Mouse (Mus musculus) T-helper 17 cell (primary cell): Measurements from ENCODE around the gene D630003M21Rik.

Experiments used
- in situ Hi-C, 2 experiments: fragments of 300-600 bp; cut with MboI, MseI; formaldehyde crosslinking; loops; 1 replicate in 1 of 2; 2 replicates in 1 of 2; pipeline ENCODE4 v1.15.1; 2025; ENCODE audit warnings: high pct_unique_total_duplicates in 2 of 2

D630003M21Rik gene

GRCm38 (mm10) chr2:158204114-158204513, 24.9 kb downstream of the D630003M21Rik start:
- in situ Hi-C loops, result loop anchor here (10.0 kb wide), 3 partner anchors 51 to 299 kb away; partner anchors contain the start of gene Bpi (in 1 of the 2)

- in situ Hi-C loops, result loop anchor here (10.0 kb wide), 3 partner anchors 51 to 299 kb away; partner anchors contain the start of gene Bpi (in 1 of the 2)
Measured at GRCm38 (mm10) chr2:158203686-158204085, 25.3 kb downstream of the D630003M21Rik start.

GRCm38 (mm10) chr2:158199281-158199680, 29.7 kb downstream of the D630003M21Rik start:
- in situ Hi-C loops, result no loop called here

- in situ Hi-C loops, result no loop called here
Measured at GRCm38 (mm10) chr2:158198861-158199260, 30.2 kb downstream of the D630003M21Rik start.

GRCm38 (mm10) chr2:158197971-158198370, 31.1 kb downstream of the D630003M21Rik start:
- in situ Hi-C loops, result no loop called here

- in situ Hi-C loops, result loop anchor here in 1 of 2 experiments (5.0 kb wide), 1 partner anchor 53 kb away; no protein-coding TSS in a partner anchor
Measured at GRCm38 (mm10) chr2:158194945-158195640, 33.9 kb downstream of the D630003M21Rik start.

DNA sequence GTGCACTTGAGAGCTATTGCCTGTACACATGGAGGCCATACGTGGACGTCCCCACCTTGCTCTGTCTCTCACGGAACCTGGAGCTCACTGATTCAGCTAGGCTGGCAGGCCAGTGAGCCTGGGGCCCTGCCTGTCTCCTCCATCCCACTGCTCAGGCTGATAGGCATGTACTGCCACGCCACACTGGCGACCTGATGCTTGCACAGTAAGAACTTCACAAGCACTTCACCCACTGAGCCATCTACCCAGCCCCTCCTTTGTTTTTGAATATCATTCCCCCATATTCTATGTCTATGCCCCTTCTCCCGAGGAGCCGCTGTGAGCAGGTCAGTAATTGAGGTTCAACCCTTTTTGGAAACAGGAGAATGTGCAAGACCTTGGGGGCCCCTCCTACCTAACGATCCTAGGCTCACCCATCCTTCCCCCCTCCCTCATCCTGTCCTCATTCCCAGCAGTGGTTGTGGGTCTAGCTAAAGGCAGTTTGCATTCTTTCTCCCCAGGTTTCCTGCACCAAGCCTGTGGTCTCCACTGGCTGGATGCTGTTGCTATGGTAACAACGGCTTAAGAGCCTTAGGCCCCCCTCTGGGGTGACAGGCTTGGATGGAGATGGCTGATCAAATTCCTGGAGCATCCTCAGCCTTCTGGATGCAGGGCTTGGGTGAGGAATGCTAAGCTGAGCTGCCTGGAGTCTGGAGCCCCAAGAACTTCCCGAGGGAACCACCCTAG, 35.2 kb downstream of the D630003M21Rik start:
- in situ Hi-C loops, result loop anchor here in 1 of 2 experiments (5.0 kb wide), 1 partner anchor 51 kb away; no protein-coding TSS in a partner anchor

DNA sequence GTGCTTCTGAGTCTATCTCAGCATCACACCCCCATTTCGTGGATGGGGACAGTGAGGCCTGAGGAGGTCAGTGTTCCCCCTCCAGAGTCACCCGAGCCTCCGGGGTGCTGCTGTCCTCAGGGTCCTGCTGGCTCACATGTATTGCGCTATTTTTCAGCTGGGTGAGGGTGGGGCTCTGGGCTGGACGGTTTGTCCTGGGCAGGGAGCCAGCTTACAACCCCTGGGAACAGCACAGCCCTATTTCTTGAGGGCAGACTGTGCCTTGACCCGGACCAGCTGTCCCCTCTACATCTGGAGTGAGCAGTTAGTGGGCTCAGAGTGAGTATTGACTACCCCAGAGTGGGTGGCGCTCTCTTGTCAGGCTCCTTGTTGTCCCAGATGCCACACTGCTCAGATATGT, 37.9 kb downstream of the D630003M21Rik start:
- in situ Hi-C loops, result loop anchor here in 1 of 2 experiments (5.0 kb wide), 1 partner anchor 49 kb away; no protein-coding TSS in a partner anchor

DNA sequence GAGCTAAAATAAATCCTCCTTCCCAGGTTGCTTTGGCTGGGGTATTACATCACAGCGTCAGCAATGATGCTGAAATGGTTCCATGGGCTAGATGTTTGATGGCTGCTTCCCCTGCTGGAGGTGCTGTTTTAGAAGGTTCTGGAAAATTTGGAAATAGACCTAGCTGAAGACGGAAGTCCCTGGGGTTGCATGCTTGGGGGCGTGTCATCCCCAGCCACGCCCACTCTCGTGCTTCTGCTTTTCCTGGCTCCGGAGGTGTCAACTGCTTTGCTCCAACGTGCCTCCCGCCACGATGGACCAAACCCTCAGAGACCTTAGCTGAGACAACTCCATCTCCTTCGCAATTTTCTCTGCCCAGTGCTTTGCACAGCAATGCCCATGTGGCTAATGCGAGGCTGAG, 39.6 kb downstream of the D630003M21Rik start:
- in situ Hi-C loops, result no loop called here

GRCm38 (mm10) chr2:158186206-158186871, 42.7 kb downstream of the D630003M21Rik start:
- in situ Hi-C loops, result no loop called here

GRCm38 (mm10) chr2:158183266-158183665, 45.8 kb downstream of the D630003M21Rik start:
- in situ Hi-C loops, result no loop called here

DNA sequence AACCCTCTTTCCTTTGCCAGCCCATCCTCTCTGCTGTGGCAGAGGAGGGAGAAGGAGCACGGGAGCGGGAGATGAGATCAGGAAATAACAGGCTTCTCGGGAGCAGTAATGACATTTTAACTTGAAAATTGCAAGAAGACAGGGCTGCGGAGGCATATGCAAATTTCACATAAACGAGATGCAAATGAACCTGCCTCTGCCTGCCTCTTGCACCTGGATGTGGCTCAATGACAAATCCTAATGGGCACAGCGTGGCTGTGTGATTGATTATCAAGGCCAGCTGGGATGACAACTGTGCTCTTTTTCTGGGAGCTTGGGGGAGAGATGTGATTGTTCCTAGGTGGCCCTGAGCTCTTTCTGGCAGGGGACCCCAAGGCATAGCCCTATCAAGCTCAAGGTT, 47.1 kb downstream of the D630003M21Rik start:
- in situ Hi-C loops, result no loop called here

DNA sequence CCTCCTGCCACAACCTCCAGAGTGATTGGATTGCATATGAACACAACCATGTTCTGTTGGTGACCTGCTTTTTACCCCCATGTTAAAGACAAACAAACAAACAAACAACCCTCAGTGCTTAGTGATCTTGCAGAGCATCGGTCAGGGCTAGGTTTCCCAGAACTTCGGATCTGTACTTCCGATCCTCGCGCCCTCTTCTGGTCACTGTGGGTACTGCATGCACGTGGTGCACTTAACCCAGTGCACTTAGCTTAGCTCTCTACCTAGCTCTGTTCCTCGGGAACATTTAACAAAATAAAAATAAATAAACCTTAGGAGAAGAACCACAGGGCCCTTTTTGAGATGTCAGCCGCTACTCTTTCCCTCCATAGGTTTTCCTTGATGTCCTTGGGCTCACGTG, 48.2 kb downstream of the D630003M21Rik start:
- in situ Hi-C loops, result no loop called here

DNA sequence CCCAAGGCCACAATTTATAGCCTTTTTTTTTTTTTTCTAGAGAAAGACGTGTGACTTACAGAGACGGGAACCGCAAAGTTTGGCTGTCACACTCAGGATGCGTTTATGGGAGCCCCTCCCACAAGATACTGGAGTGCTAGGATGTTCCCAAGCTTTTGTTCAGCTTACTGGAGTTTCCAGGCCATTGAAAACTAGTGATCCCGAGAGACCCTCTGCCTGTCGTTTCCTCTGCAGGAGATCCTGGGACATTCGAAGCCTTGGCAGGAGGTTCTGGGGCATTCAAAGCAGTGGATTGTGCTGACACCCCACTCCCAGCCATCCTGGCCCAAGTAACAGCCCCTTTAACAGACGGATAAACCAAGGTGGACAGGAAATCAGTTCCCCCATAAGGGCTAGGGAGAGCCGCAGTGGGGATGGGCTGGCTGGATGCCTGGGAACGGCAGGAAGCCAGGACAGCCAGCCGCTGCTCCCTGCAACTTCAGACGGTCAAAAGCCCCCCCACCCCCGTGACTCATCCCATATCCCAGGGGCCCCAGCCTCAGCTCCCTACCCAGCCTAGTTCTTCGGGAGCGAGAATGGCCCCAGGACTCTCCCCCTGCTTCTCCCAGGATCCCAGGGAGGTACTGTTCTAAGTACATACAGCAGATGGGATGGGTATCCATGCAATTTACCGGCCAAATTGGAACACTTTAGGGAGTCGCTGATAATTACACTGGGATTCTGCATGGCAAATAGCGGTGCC, 49.5 kb downstream of the D630003M21Rik start:
- in situ Hi-C loops, result loop anchor here in 1 of 2 experiments (5.0 kb wide), 1 partner anchor 1047 kb away; no protein-coding TSS in a partner anchor

- in situ Hi-C loops, result loop anchor here in 1 of 2 experiments (5.0 kb wide), 1 partner anchor 1047 kb away; no protein-coding TSS in a partner anchor
Measured at GRCm38 (mm10) chr2:158178696-158179369, 50.2 kb downstream of the D630003M21Rik start.

DNA sequence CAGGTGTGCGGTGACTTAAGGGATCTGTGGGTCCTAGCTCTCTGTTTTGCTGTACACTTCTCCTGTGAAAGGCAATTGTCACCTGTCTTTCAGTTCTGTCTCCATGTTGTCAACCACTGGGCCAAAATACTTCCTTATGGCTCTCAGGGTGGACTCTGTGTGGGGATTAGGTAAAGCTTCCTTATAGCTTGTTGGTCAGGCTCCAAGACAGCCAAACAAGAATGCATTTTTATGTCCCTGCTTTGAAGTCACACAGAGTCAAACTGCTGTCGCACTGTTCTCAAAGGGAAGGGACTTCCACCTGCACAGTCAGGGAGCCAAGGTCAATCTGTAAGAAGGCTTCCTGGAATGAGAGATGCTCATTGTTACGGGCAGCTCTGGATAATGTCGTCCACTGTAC, 50.9 kb downstream of the D630003M21Rik start:
- in situ Hi-C loops, result loop anchor here in 1 of 2 experiments (5.0 kb wide), 1 partner anchor 1046 kb away; no protein-coding TSS in a partner anchor

- in situ Hi-C loops, result loop anchor here in 1 of 2 experiments (5.0 kb wide), 1 partner anchor 1045 kb away; no protein-coding TSS in a partner anchor
Measured at GRCm38 (mm10) chr2:158177574-158177973, 51.4 kb downstream of the D630003M21Rik start.

DNA sequence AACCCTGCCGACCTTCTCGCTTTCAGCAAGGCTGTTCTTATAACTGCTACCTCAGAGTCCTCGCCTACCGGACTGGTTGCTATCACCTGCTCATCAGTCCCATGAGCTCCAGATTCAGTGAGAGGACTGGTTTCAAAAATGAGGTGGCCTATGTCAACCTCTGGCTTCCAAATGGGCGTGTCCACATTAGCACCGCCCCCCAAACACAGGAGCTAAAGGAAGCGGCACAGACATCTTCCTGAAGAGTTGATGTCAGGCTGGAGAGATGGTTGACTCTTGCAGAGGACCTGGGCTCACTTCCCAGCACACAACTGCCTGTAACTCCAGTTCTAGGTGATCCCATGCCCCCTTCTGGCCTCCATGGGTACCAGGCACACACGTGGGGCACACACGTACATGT, 52.3 kb downstream of the D630003M21Rik start:
- in situ Hi-C loops, result loop anchor here in 1 of 2 experiments (5.0 kb wide), 1 partner anchor 1044 kb away; no protein-coding TSS in a partner anchor

GRCm38 (mm10) chr2:158175433-158175832, 53.6 kb downstream of the D630003M21Rik start:
- in situ Hi-C loops, result loop anchor here in 1 of 2 experiments (5.0 kb wide), 1 partner anchor 1043 kb away; no protein-coding TSS in a partner anchor

GRCm38 (mm10) chr2:158174958-158175357, 54.1 kb downstream of the D630003M21Rik start:
- in situ Hi-C loops, result loop anchor here in 1 of 2 experiments (5.0 to 25.0 kb wide), 2 partner anchors 562 to 1043 kb away; no protein-coding TSS in a partner anchor
